Comparison of ENCODE assay signal across 8 mouse cellular contexts in genomic region chrX:100774341-100774811, GRCm38 (mm10). TPM values are rescaled to one million over a fixed set of nuclear protein-coding genes. Genes with fewer than 3 reads are reported as not detected.
DNase-seq lines count a peak whose midpoint lies in the region; ATAC-seq and TF ChIP-seq lines count a peak whose summit lies in the region.

No protein-coding gene starts in this region.

- H3K9me3 ChIP-seq in heart, embryonic 15.5 days (replicated peaks), result no peaks in the 10 kb centered on the region

- WGBS in heart, embryonic 15.5 days, result 14% methylated on average over 21 of the region's 23 CpGs

- no peaks in the 10 kb centered on the region; the same call in 1 of the 2 replicates for H3K27me3 ChIP-seq in heart, embryonic 15.5 days

- peak; percentile 33 to 62 for DNase-seq in CD8-positive naive resting alpha-beta T cell, adult 2 months (ENCODE audit: low read depth in 2 of 2, low spot score in 2 of 2)
- DNase-seq in adrenal gland, adult 2 months, result peak; percentile 82
- peak; percentile 82 for DNase-seq in kidney, postnatal 10 days
- peak; percentile 74 to 79 for DNase-seq in lung, postnatal 4 days
- DNase-seq in retina, embryonic 14.5 days (ENCODE audit: low spot score), result peak; percentile 76
- peak; percentile 74 for DNase-seq in urinary bladder, postnatal 14 days (ENCODE audit: low spot score)

- no peak overlapping the region for H3K27ac ChIP-seq in embryonic fibroblast, embryonic 13.5 days (ENCODE audit: insufficient read depth, low read length)
- no peak overlapping the region for H3K27ac ChIP-seq in heart, embryonic 15.5 days

- no peak for ATAC-seq in heart, embryonic 15.5 days (replicated peaks; ENCODE audit: insufficient number of reproducible peaks, insufficient read depth, low FRiP score, low read depth)

- no peak for TF ChIP-seq POLR2A in embryonic fibroblast, embryonic 13.5 days (IDR thresholded peaks at IDR 0.05; ENCODE audit: low read depth, low read length)

- H3K9ac ChIP-seq in heart, embryonic 15.5 days, result peak overlapping the region; percentile 58

- peak overlapping the region; percentile 56 for H3K4me3 ChIP-seq in embryonic fibroblast, embryonic 13.5 days (ENCODE audit: insufficient read depth, low read length)
- peak overlapping the region; percentile 56 for H3K4me3 ChIP-seq in heart, embryonic 15.5 days

- peak; percentile 44; the same call in 1 of the 2 replicates for TF ChIP-seq CTCF in embryonic fibroblast, embryonic 13.5 days (IDR thresholded peaks at IDR 0.05; ENCODE audit: borderline replicate concordance, insufficient read depth, low read length)

- H3K4me2 ChIP-seq in heart, embryonic 15.5 days, result peak overlapping the region; percentile 75

- H3K36me3 ChIP-seq in heart, embryonic 15.5 days, result no peaks in the 10 kb centered on the region

- no peaks in the 10 kb centered on the region; the same call in 1 of the 2 replicates for H3K4me1 ChIP-seq in embryonic fibroblast, embryonic 13.5 days (ENCODE audit: control insufficient read depth, insufficient read depth, low read length)
- peaks cover 7% of the 10 kb centered on the region; the same call in 1 of the 2 replicates for H3K4me1 ChIP-seq in heart, embryonic 15.5 days (replicated peaks)

RNA-seq across cellular contexts. Expression of gene Dlg3, which starts 6.9 kb away (rescaled TPM):
- total RNA-seq in adrenal gland, adult 2 months (2021), result 10 to 100 TPM; 33.3 to 48.6 TPM
- polyA plus RNA-seq in adrenal gland, adult 2 months (2012; rRNA removed), result 7.1 TPM in 2 replicates
- polyA plus RNA-seq in embryonic fibroblast, embryonic 13.5 days (2011; ENCODE audit: insufficient read length, low read depth, missing spikeins), result 37.7 and 45.0 TPM in 2 replicates
- polyA plus RNA-seq in heart, embryonic 15.5 days (2015; fragmentation: Nextera tagmentation; extraction: Ambion mirVana), result 1.0 and 1.3 TPM in 2 replicates

RNA-seq across cellular contexts. Expression of gene Gdpd2, which starts 44.7 kb away (rescaled TPM):
- under 1 TPM; 0.17 to 0.20 TPM for total RNA-seq in adrenal gland, adult 2 months (2021)
- polyA plus RNA-seq in adrenal gland, adult 2 months (2012; rRNA removed), result 0.60 and 0.86 TPM in 2 replicates
- polyA plus RNA-seq in embryonic fibroblast, embryonic 13.5 days (2011; ENCODE audit: insufficient read length, low read depth, missing spikeins), result 0.80 and 3.5 TPM in 2 replicates
- 1.0 and 1.4 TPM in 2 replicates for polyA plus RNA-seq in heart, embryonic 15.5 days (2015; fragmentation: Nextera tagmentation; extraction: Ambion mirVana)
